Mouse (Mus musculus) heart, postnatal 0 days (tissue): ENCODE data around the gene Smg9. TPM values are rescaled to one million over a fixed set of nuclear protein-coding genes. Genes with fewer than 3 reads are reported as not detected.
"Not testable (repeated sequence)": the region's sequence is repeated elsewhere in the genome, so short reads cannot be mapped to it uniquely, and the experiment has no call there.

ENCODE experiments used
- ATAC-seq: fragments of 200-750 bp; cut with Nextera tagmentation; 2 replicates; pipeline ENCODE4 v1.8.0; 2017; ENCODE audit warnings: low read depth, moderate number of reproducible peaks, moderate library complexity; ENCODE audit not compliant: insufficient read depth
- DNase-seq: peaks from one replicate; pipeline ENCODE4 v3.0.0-alpha.2; 2016; ENCODE audit warnings: low spot score
- H3K27ac ChIP-seq: fragments of 300-500 bp; sonication (generic); 2 replicates; pipeline ENCODE4 v1.5.1; 2014; ENCODE audit warnings: low read depth, mild to moderate bottlenecking
- H3K27me3 ChIP-seq: fragments of 300-500 bp; sonication (generic); 2 replicates; pipeline ENCODE4 v1.6.1; 2014; ENCODE audit warnings: low read length, mixed read lengths; ENCODE audit not compliant: control insufficient read depth, insufficient read depth
- H3K36me3 ChIP-seq: fragments of 300-500 bp; sonication (generic); replicated peaks from 2 replicates; pipeline ENCODE4 v1.6.1; 2014; ENCODE audit warnings: low read length, mixed read lengths; ENCODE audit not compliant: control insufficient read depth, insufficient read depth
- H3K4me1 ChIP-seq: fragments of 300-500 bp; sonication (generic); 2 replicates; pipeline ENCODE4 v1.6.1; 2014; ENCODE audit warnings: antibody characterized with exemption; ENCODE audit not compliant: control insufficient read depth, insufficient read depth
- H3K4me2 ChIP-seq: fragments of 300-500 bp; sonication (generic); 2 replicates; pipeline ENCODE4 v1.6.1; 2014; ENCODE audit warnings: low read depth, mild to moderate bottlenecking, low read length, moderate library complexity
- H3K4me3 ChIP-seq: fragments of 300-500 bp; sonication (generic); 2 replicates; pipeline ENCODE4 v1.5.1; 2014; ENCODE audit warnings: low read depth, low read length
- H3K9ac ChIP-seq: fragments of 300-500 bp; sonication (generic); replicated peaks from 2 replicates; pipeline ENCODE4 v1.6.1; 2014; ENCODE audit warnings: low read depth, low read length, mixed read lengths
- H3K9me3 ChIP-seq: fragments of 300-500 bp; sonication (generic); replicated peaks from 2 replicates; pipeline ENCODE4 v1.6.1; 2016; ENCODE audit warnings: low read length; ENCODE audit not compliant: control insufficient read depth
- CTCF ChIP-seq: IDR thresholded peaks from 2 replicates; pipeline ENCODE4 v1.5.1; 2016; ENCODE audit warnings: antibody characterized with exemption, control low read depth, low read depth
- EP300 ChIP-seq: IDR thresholded peaks from 2 replicates; pipeline ENCODE4 v1.6.1; 2016; ENCODE audit warnings: antibody characterized with exemption, low read depth
- WGBS: fragments of 180-500 bp; shearing (Covaris S2); extraction: QIAGEN DNeasy Blood & Tissue Kit; methylation state at CpG from one replicate; pipeline ENCODE4 v1.1.7; 2014; 5-methylcytosine and 5-hydroxymethylcytosine counted together
- polyA plus RNA-seq: library from polyadenylated mRNA; unstranded; fragments of >200 nt; fragmentation: Nextera tagmentation; extraction: Ambion mirVana; gene quantifications from 2 replicates; pipeline ENCODE4 v1.2.1, GENCODE M21; 2015
- total RNA-seq: library from RNA; depleted of rRNA; stranded (reverse); fragments of >200 nt; gene quantifications from 2 replicates; pipeline ENCODE4 v1.2.3, GENCODE M21; 2014; ENCODE audit warnings: low replicate concordance

Gene Smg9
- total and polyA plus RNA-seq, 2 experiments from 2014 or later: 13.1 to 15.5 TPM

- Histone ChIP-seq H3K9me3 (no peaks in the 10 kb centered on the region), H3K4me2 (no peak overlapping the region), H3K4me3 (no peak overlapping the region), H3K27ac (no peak overlapping the region), H3K4me1 (no peaks in the 10 kb centered on the region), H3K36me3 (no peaks in the 10 kb centered on the region), H3K27me3 (no peaks in the 10 kb centered on the region), H3K9ac (no peak overlapping the region)
- ATAC-seq (no peak), DNase-seq (no peak)
- TF ChIP-seq EP300 (no peak), CTCF (no peak)
- 60% methylated on average over 15 of the region's 15 CpGs for WGBS
These were observed 4.8 kb upstream of the Smg9 start for GRCm38 (mm10) chr7:24394475-24395161.

GRCm38 (mm10) chr7:24396832-24397231, 2.6 kb upstream of the Smg9 start:
- 68% methylated on average over 11 of the region's 11 CpGs for WGBS

GRCm38 (mm10) chr7:24398364-24398913, 980 bp upstream of the Smg9 start:
- TF ChIP-seq EP300 (no peak), CTCF (no peak)
- Histone ChIP-seq H3K36me3 (peaks cover 12% of the 10 kb centered on the region), H3K4me3 (no peak overlapping the region), H3K9me3 (0 out of 2 replicates have a peak, but pooled peaks cover 3% of the 10 kb centered on the region), H3K27me3 (no peaks in the 10 kb centered on the region), H3K9ac (no peak overlapping the region), H3K4me1 (0 out of 2 replicates have a peak, but pooled peaks cover 4% of the 10 kb centered on the region), H3K4me2 (no peak overlapping the region), H3K27ac (no peak overlapping the region)
- WGBS: 92% methylated on average over 8 of the region's 8 CpGs
- no peak for DNase-seq
- ATAC-seq: no peak

More at GRCm38 (mm10) chr7:24396832-24397231, 2.6 kb upstream of the Smg9 start:
- H3K9ac ChIP-seq: no peak overlapping the region
- TF ChIP-seq EP300 (no peak), CTCF (no peak)
- no peak overlapping the region for H3K4me2 ChIP-seq
- no peaks in the 10 kb centered on the region for H3K27me3 ChIP-seq
- DNase-seq (no peak), ATAC-seq (no peak)
- H3K27ac ChIP-seq: no peak overlapping the region
- no peaks in the 10 kb centered on the region for H3K36me3 ChIP-seq
- H3K4me3 ChIP-seq: no peak overlapping the region
- 0 out of 2 replicates have a peak, but pooled peaks cover 4% of the 10 kb centered on the region for H3K4me1 ChIP-seq
- H3K9me3 ChIP-seq: no peaks in the 10 kb centered on the region

- Histone ChIP-seq H3K27me3 (no peaks in the 10 kb centered on the region), H3K27ac (peak overlapping the region; percentile 100), H3K4me2 (peak overlapping the region; percentile 70), H3K36me3 (peaks cover 20% of the 10 kb centered on the region), H3K9me3 (0 out of 2 replicates have a peak, but pooled peaks cover 3% of the 10 kb centered on the region), H3K9ac (peak overlapping the region; percentile 71; the same call in 1 of the 2 replicates), H3K4me3 (peak overlapping the region; percentile 75), H3K4me1 (0 out of 2 replicates have a peak, but pooled peaks cover 4% of the 10 kb centered on the region)
- DNase-seq (no peak), ATAC-seq (no peak)
- 9% methylated on average over 3 of the region's 3 CpGs for WGBS
- no peak for TF ChIP-seq CTCF
- no peak; the same call in 1 of the 2 replicates for TF ChIP-seq EP300
These were observed 648 bp downstream of the Smg9 start for GRCm38 (mm10) chr7:24400082-24400452.

GRCm38 (mm10) chr7:24400489-24400888, 1.1 kb downstream of the Smg9 start:
- H3K4me2 ChIP-seq, DNase-seq, H3K27me3 ChIP-seq, ATAC-seq, H3K4me1 ChIP-seq, H3K9me3 ChIP-seq, H3K9ac ChIP-seq: not testable (repeated sequence)
- H3K36me3 ChIP-seq: peaks cover 24% of the 10 kb centered on the region
- H3K4me3 ChIP-seq: 0 out of 2 replicates have a peak overlapping the region, but pooled peaks have one; percentile 75
- WGBS: 87% methylated on average over 4 of the region's 4 CpGs
- H3K27ac ChIP-seq: 0 out of 2 replicates have a peak overlapping the region, but pooled peaks have one; percentile 100
